Mouse (Mus musculus): Measurements from ENCODE around the gene Rora.

DNA sequence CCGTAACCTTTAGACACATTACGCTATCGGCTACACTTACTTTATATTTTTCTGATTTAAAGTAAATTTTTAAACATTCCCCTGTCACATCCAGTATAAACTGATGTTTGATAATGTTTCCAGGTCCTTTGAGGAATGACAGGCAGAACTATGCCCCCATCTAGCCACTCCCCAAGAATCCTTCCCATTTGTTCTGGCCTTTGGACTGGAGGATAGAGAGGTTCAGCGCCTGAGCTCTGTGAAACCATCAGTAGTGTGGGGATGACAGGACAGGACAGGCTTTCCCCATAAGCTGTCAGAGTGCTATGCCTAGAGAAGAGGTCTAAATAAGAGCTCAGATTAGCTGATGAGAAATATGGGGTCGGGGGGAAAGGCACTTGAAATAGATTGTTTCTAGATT, 640.8 kb downstream of the Rora start:
- no peak for TF ChIP-seq CTCF (IDR thresholded peaks at IDR 0.05; ENCODE audit: control insufficient read depth, insufficient read depth, insufficient replicate concordance, low read depth, low read length)
- no peak for TF ChIP-seq POLR2A (IDR thresholded peaks at IDR 0.05; ENCODE audit: control insufficient read depth, low read depth, low read length)
